Mouse (Mus musculus) limb, embryonic 15.5 days (tissue): Measurements from ENCODE around the gene Ak9. TPM values are rescaled to one million over a fixed set of nuclear protein-coding genes. Genes with fewer than 3 reads are reported as not detected.

ENCODE experiments used
- ATAC-seq: fragments of 200-750 bp; cut with Nextera tagmentation; 2 replicates; pipeline ENCODE4 v1.8.0; 2017; ENCODE audit warnings: low read depth, moderate TSS enrichment; ENCODE audit not compliant: insufficient number of reproducible peaks, low FRiP score, low TSS enrichment
- H3K27ac ChIP-seq: fragments of 300-500 bp; sonication (generic); 2 replicates; pipeline ENCODE4 v1.5.1; 2015; ENCODE audit warnings: moderate library complexity, mild to moderate bottlenecking, inconsistent platforms
- H3K27me3 ChIP-seq: fragments of 300-500 bp; sonication (generic); 2 replicates; pipeline ENCODE4 v1.6.1; 2015; ENCODE audit warnings: inconsistent platforms
- H3K36me3 ChIP-seq: fragments of 300-500 bp; sonication (generic); 2 replicates; pipeline ENCODE4 v1.6.1; 2015; ENCODE audit warnings: inconsistent platforms
- H3K4me1 ChIP-seq: fragments of 300-500 bp; sonication (generic); 2 replicates; pipeline ENCODE4 v1.6.1; 2015; ENCODE audit warnings: inconsistent platforms
- H3K4me2 ChIP-seq: fragments of 300-500 bp; sonication (generic); 2 replicates; pipeline ENCODE4 v1.6.1; 2015; ENCODE audit warnings: mild to moderate bottlenecking, inconsistent platforms
- H3K4me3 ChIP-seq: fragments of 300-500 bp; sonication (generic); 2 replicates; pipeline ENCODE4 v1.5.1; 2015; ENCODE audit warnings: mild to moderate bottlenecking, inconsistent platforms
- H3K9ac ChIP-seq: fragments of 300-500 bp; sonication (generic); 2 replicates; pipeline ENCODE4 v1.6.1; 2015; ENCODE audit warnings: inconsistent platforms
- H3K9me3 ChIP-seq: fragments of 300-500 bp; sonication (generic); 2 replicates; pipeline ENCODE4 v1.6.1; 2016; ENCODE audit warnings: inconsistent platforms
- WGBS: fragments of 180-500 bp; shearing (Covaris S2); methylation state at CpG from one replicate; pipeline ENCODE4 v1.1.7; 2015; 5-methylcytosine and 5-hydroxymethylcytosine counted together
- polyA plus RNA-seq: library from polyadenylated mRNA; unstranded; fragments of >200 nt; fragmentation: Nextera tagmentation; extraction: Ambion mirVana; gene quantifications from 2 replicates; pipeline ENCODE4 v1.2.1, GENCODE M21; 2015

Gene Ak9
- polyA plus RNA-seq, 1 experiment from 2014 or later = not detected

DNA sequence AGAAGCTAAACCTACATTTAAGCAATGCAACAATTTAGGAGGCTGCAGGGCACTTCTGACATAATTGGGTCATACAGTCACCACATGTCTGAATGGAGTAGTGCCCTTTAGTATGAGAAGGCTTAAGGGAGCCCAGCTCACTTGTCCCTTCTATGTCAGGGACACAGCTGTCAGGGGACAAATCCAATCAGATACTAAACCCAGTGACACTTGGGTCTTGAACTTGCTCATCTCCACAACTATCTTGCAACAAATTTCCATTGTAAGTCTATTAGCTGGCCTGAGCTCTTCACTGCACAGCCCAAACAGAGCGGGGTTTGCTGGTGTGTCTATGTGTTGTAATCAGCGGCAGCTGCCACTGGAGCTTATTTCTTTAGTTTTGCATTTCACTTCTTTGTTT, 119.9 kb downstream of the Ak9 start:
- H3K4me1 ChIP-seq = no peaks in the 10 kb centered on the region
- H3K9ac ChIP-seq = no peak overlapping the region
- no peak overlapping the region for H3K4me3 ChIP-seq
- 91% methylated on average over 2 of the region's 2 CpGs for WGBS
- no peak for ATAC-seq
- no peaks in the 10 kb centered on the region for H3K9me3 ChIP-seq
- H3K4me2 ChIP-seq = no peak overlapping the region
- no peak overlapping the region for H3K27ac ChIP-seq
- no peaks in the 10 kb centered on the region for H3K36me3 ChIP-seq
- H3K27me3 ChIP-seq = no peaks in the 10 kb centered on the region

DNA sequence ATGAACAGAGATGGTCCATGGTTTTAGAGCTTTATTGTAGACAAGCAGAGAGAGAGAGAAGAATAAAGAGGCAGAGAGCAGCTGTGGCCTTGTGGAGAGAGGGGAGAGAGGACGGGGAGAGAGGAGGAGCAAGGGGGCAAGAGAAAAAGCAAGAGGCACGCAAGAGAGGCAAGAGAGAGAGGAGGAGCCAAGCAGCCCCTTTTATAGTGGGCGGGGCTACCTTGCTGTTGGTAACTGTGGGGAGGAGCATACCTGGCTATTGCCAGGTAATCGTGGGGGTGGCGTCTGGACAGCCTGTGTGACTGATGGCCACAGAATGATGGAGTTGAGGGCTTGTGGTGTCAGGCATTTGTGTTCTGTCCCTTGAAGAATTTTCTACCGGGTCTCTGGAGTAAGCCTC, 122.6 kb downstream of the Ak9 start:
- H3K27me3 ChIP-seq = no peaks in the 10 kb centered on the region
- H3K4me3 ChIP-seq = no peak overlapping the region
- ATAC-seq = no peak
- no peaks in the 10 kb centered on the region for H3K9me3 ChIP-seq
- no peak overlapping the region for H3K4me2 ChIP-seq
- WGBS = 49% methylated on average over 6 of the region's 6 CpGs
- H3K4me1 ChIP-seq = no peaks in the 10 kb centered on the region
- H3K27ac ChIP-seq = no peak overlapping the region
- no peak overlapping the region for H3K9ac ChIP-seq
- H3K36me3 ChIP-seq = no peaks in the 10 kb centered on the region

DNA sequence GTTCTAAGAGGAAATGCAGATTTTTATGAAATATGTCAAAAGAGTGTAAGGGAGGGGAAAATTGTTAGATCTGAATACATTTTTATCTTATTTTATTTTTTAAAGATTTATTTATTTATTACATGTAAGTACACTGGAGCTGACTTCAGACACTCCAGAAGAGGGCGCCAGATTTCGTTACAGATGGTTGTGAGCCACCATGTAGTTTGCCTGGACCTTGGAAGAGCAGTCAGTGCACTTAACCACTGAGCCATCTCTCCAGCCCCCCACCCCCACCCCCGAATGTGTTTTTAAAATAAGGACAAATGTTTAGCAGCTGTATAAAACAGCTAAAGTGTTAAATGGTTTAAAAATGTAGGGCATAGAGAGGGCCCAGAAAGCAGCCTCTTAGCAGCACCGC, 130.8 kb downstream of the Ak9 start:
- Histone ChIP-seq H3K27me3 (no peaks in the 10 kb centered on the region), H3K4me3 (no peak overlapping the region), H3K9me3 (no peaks in the 10 kb centered on the region), H3K27ac (no peak overlapping the region), H3K36me3 (no peaks in the 10 kb centered on the region), H3K9ac (no peak overlapping the region), H3K4me1 (no peaks in the 10 kb centered on the region), H3K4me2 (no peak overlapping the region)
- no peak for ATAC-seq
- 28% methylated on average over 4 of the region's 4 CpGs for WGBS

DNA sequence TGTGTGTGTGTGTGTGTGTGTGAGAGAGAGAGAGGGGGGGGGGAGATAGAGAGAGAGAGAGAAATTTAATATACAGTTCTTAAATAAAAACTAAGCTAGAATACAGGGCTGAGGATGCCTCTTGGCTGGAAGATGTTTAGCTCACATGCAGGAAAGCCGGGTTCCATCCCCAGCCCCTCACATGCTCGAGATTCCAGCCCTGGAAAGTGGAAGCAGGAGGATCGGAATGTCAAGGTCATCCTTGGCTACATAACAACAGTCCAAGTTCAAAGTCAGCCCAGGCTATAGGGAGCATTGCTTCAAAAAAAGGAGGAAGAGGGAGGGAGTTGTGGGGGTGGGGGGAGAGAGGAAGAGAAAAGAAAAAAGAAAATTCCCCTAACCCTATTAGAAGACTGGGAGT, 131.4 kb downstream of the Ak9 start:
- Histone ChIP-seq H3K4me2 (no peak overlapping the region), H3K9me3 (no peaks in the 10 kb centered on the region), H3K27me3 (no peaks in the 10 kb centered on the region), H3K4me3 (no peak overlapping the region), H3K4me1 (no peaks in the 10 kb centered on the region), H3K9ac (no peak overlapping the region), H3K27ac (no peak overlapping the region), H3K36me3 (no peaks in the 10 kb centered on the region)
- 39% methylated on average over 3 of the region's 3 CpGs for WGBS
- ATAC-seq = no peak

DNA sequence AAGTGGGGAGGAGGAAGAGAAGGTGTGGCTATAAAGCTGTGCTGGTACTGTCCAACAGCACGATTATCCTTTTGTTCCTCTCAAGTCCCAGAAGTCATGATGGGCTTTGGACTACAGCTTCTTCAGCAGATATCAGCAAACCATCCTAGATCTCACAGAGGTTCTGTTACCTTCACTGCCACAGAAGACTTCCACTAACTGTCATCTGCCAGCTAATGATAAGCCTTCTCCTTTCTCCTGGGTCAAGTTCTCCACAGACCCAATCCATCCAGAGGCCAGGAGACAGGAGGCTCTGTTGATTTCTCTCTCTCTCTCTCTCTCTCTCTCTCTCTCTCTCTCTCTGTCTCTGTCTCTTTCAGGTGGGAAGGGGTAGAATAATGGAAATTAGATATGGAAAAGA, 144.4 kb downstream of the Ak9 start:
- H3K4me1 ChIP-seq = peaks cover 12% of the 10 kb centered on the region
- no peaks in the 10 kb centered on the region for H3K27me3 ChIP-seq
- 87% methylated on average over 1 of the region's 1 CpGs for WGBS
- H3K4me3 ChIP-seq = no peak overlapping the region
- no peak overlapping the region for H3K4me2 ChIP-seq
- H3K9ac ChIP-seq = no peak overlapping the region
- peaks cover 17% of the 10 kb centered on the region for H3K36me3 ChIP-seq
- H3K27ac ChIP-seq = no peak overlapping the region
- no peak for ATAC-seq
- H3K9me3 ChIP-seq = no peaks in the 10 kb centered on the region

DNA sequence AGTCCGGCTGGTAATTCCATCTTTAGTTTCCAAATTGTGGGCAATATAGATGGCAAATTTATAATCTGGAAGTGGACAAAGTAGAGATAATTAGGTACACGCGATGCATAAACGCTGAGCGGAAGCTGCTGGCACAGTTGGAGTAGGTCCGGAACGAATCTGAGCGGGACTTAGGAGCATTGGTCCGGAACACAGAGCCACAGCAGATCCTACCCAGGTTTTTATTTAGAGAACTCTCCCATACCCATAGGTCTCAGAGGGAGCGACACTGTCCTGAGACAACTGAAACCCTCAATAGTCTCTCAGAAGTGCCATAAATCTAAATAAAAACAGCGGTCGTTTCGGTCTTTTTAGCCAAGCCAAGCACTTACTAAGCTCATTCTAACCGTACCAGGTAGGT, 145.9 kb downstream of the Ak9 start:
- Histone ChIP-seq H3K4me3 (peak overlapping the region; percentile 99), H3K27ac (peak overlapping the region; percentile 83), H3K9me3 (no peaks in the 10 kb centered on the region), H3K9ac (peak overlapping the region; percentile 86; the same call in 1 of the 2 replicates), H3K36me3 (peaks cover 22% of the 10 kb centered on the region), H3K4me1 (peaks cover 12% of the 10 kb centered on the region), H3K27me3 (no peaks in the 10 kb centered on the region), H3K4me2 (peak overlapping the region; percentile 68)
- WGBS = 8% methylated on average over 14 of the region's 14 CpGs
- peak; percentile 62 for ATAC-seq

DNA sequence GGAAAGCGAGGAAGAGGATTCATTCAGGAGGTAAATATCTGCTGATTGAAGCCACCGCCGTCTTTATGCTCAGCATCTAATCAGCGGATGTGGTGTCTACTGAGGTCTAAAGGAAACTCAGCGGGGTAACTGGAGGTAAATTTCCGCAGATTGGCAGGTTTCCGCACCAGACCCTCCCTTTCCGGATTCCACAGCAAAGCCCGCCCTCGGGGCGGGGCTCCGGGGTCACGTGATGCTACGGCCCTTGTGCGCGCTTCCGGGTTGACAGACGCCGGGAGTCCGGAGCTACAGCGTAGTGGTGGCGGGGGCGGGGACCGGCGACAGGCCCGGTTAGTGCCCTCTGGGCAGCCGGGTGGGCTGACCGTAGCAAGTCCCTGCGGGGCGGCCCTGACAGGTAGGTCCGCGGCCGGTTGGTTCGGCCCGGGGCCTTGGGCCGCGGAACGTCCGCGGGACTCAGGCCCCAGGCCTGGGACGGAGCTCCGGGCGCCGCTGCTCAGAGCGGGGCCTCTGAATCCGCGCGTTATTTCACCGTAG, 146.4 kb downstream of the Ak9 start, which contains the start of gene Zbtb24:
TSS of gene Zbtb24 (plus strand) at position 247 of the 534 bp plus-strand sequence.
- no peaks in the 10 kb centered on the region for H3K9me3 ChIP-seq
- H3K36me3 ChIP-seq = peaks cover 27% of the 10 kb centered on the region
- ATAC-seq = peak; percentile 89
- H3K4me2 ChIP-seq = peak within 1 kb of the TSS; percentile 68
- H3K27me3 ChIP-seq = no peaks in the 10 kb centered on the region
- under 1% methylated on average over 49 of the region's 49 CpGs for whole genome bisulfite sequencing
- peaks cover 12% of the 10 kb centered on the region for H3K4me1 ChIP-seq
- H3K4me3 ChIP-seq = peak within 1 kb of the TSS; percentile 99
- peak within 1 kb of the TSS; percentile 86 for H3K9ac ChIP-seq
- peak within 1 kb of the TSS; percentile 83 for H3K27ac ChIP-seq

DNA sequence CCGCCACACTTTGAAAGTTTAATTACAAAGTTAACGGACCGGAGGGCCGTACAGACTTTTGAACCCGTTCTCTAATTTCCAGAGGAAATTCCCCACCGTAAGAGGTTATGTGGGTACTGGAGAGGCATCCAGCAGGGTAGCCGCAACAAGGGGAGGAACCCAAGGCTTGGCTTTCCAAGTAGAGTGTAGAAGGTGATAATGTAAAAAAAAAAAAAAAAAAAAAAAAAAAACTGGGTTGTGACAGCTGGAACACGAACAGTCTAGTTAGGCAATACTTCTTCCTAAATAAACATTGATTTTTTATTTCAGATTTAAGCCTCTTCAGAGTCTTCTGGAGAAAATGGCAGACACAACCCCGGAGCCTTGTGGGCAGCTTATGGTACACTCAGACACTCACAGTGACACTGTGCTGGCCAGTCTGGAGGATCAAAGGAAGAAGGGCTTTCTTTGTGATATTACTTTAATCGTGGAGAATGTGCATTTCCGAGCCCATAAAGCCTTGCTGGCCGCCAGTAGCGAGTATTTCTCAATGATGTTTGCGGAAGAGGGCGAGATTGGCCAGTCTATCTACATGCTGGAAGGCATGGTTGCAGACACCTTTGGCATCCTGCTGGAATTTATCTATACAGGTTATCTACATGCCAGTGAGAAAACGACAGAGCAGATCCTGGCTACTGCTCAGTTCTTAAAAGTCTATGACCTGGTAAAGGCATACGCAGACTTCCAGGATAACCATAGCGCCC, 147.2 kb downstream of the Ak9 start:
- Histone ChIP-seq H3K4me3 (peak overlapping the region; percentile 99), H3K4me1 (peaks cover 12% of the 10 kb centered on the region), H3K27ac (peak overlapping the region; percentile 67), H3K27me3 (no peaks in the 10 kb centered on the region), H3K36me3 (peaks cover 35% of the 10 kb centered on the region), H3K9me3 (no peaks in the 10 kb centered on the region), H3K9ac (peak overlapping the region; percentile 86), H3K4me2 (peak overlapping the region; percentile 62)
- 50% methylated on average over 18 of the region's 18 CpGs for WGBS
- ATAC-seq = 0 out of 2 replicates have a peak, but pooled peaks have one; percentile 5

DNA sequence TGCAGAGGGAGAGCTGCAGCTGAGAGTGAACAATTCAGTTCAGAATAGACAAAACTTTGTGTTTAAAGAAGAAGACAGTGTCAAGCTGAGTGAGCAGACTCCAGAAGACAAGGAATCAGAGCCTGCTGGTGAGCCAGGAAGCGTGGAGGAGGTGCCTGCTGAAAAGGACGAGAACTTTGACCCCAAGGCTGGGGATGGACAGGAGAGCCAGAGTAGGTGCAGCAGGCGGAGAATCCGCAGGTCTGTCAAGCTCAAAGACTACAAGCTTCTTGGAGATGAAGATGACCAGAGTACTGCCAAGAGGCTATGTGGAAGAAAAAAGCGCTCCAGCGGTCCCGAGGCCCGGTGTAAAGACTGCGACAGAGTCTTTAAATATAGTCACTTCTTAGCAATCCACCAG, 147.9 kb downstream of the Ak9 start:
- H3K27me3 ChIP-seq = no peaks in the 10 kb centered on the region
- H3K9me3 ChIP-seq = no peaks in the 10 kb centered on the region
- 97% methylated on average over 9 of the region's 9 CpGs for WGBS
- no peak overlapping the region for H3K9ac ChIP-seq
- peaks cover 42% of the 10 kb centered on the region for H3K36me3 ChIP-seq
- H3K4me2 ChIP-seq = no peak overlapping the region
- no peak overlapping the region for H3K27ac ChIP-seq
- H3K4me3 ChIP-seq = no peak overlapping the region
- ATAC-seq = no peak
- peaks cover 12% of the 10 kb centered on the region for H3K4me1 ChIP-seq

DNA sequence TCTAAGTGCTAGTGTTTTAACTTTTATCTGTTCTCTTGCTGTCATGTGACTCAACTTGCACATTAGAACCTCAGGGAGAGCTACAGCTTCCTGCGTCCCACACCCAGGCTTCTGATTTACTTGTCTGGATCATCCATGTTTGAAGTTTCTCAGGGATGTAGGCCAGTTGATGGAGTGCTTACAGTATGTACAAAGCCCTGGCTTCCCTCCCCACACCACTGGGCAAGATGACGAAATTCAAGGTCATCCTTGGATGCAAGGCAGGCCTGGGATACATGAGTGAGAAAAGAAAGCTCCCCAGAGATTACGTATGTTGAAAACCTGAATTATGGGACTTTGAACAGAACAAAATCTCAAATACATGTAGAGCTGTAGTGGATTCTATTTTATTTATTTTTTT, 149.0 kb downstream of the Ak9 start:
- Histone ChIP-seq H3K27ac (no peak overlapping the region), H3K4me2 (no peak overlapping the region), H3K4me3 (no peak overlapping the region), H3K9ac (no peak overlapping the region), H3K9me3 (no peaks in the 10 kb centered on the region), H3K4me1 (peaks cover 12% of the 10 kb centered on the region), H3K27me3 (no peaks in the 10 kb centered on the region), H3K36me3 (peaks cover 49% of the 10 kb centered on the region)
- no peak for ATAC-seq
- 90% methylated on average over 3 of the region's 3 CpGs for WGBS

DNA sequence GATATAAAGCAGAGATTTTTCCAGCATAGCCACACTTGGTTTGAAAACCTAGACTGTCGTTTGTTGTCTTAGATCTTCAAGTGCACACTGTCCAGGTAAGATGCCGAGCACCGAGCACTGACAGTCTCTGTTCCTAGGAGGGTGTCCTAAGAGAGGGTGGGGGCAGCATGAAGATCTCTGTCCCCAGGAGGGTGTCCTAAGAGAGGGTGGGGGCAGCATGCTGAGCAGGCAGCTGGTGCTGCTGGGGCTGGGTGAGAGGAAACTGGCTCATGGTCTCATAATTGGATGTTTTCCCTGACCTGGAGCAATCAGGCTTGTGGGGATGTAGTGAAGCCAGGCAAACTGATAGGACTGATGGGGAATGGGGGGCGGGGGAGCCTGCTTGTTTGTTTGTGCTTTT, 156.2 kb downstream of the Ak9 start:
- Histone ChIP-seq H3K4me3 (no peak overlapping the region), H3K4me2 (no peak overlapping the region), H3K36me3 (peaks cover 66% of the 10 kb centered on the region), H3K4me1 (no peaks in the 10 kb centered on the region), H3K9ac (no peak overlapping the region), H3K27me3 (no peaks in the 10 kb centered on the region), H3K27ac (no peak overlapping the region), H3K9me3 (no peaks in the 10 kb centered on the region)
- WGBS = 80% methylated on average over 4 of the region's 4 CpGs
- ATAC-seq = no peak

DNA sequence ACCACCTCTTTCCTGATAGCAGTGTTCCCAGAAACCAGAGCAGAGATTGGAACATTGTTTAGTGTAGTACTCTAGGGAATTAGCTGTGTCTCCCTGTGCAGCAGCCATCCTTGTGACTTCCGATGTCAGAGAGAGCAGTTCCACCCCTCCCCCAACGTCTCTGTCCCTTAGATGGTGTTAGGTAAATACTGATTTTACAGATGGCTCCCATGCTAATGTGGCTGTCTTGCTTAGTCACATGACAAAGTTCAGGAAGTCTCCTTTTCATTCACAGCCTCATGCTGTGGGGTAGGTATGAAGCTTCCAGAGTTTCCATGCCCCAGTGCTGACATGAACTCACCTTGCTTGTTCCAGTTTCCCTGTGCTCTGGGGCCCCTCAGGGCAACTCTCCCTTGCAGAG, 156.7 kb downstream of the Ak9 start:
- H3K36me3 ChIP-seq = peaks cover 63% of the 10 kb centered on the region
- no peak overlapping the region for H3K4me3 ChIP-seq
- H3K27me3 ChIP-seq = no peaks in the 10 kb centered on the region
- ATAC-seq = no peak
- H3K9ac ChIP-seq = no peak overlapping the region
- H3K4me1 ChIP-seq = no peaks in the 10 kb centered on the region
- 27% methylated on average over 2 of the region's 2 CpGs for WGBS
- H3K27ac ChIP-seq = no peak overlapping the region; the same call in 1 of the 2 replicates
- no peak overlapping the region for H3K4me2 ChIP-seq
- H3K9me3 ChIP-seq = no peaks in the 10 kb centered on the region
